Comparison of ENCODE assay signal across 11 mouse cellular contexts in genomic region chr7:18748994-18749895, GRCm38 (mm10). TPM values are rescaled to one million over a fixed set of nuclear protein-coding genes. Genes with fewer than 3 reads are reported as not detected.
DNase-seq lines count a peak whose midpoint lies in the region; ATAC-seq lines count a peak whose summit lies in the region.
"Had no signal": no experiment of that assay in that cellular context is flagged by ENCODE, and none has a peak within 500 bp of the region (broad histone marks: within the 10 kb centered on the region; RNA-seq: fewer than 3 reads in every experiment).

No protein-coding gene starts in this region.

- peaks cover 17% of the 10 kb centered on the region; the same call in 1 of the 2 replicates for H3K27me3 ChIP-seq in heart, embryonic 10.5 days (ENCODE audit: insufficient read depth, poor library complexity, severe bottlenecking)
- H3K27me3 ChIP-seq in embryonic facial prominence, embryonic 11.5 days (ENCODE audit: control insufficient read depth, insufficient read depth, low read length) = peaks cover 16% of the 10 kb centered on the region
- peaks cover 7% of the 10 kb centered on the region; the same call in 1 of the 2 replicates for H3K27me3 ChIP-seq in intestine, embryonic 16.5 days (replicated peaks; ENCODE audit: control insufficient read depth, insufficient read depth, low read length)

- H3K27ac ChIP-seq in heart, embryonic 10.5 days = no peak overlapping the region
- H3K27ac ChIP-seq in embryonic facial prominence, embryonic 11.5 days (replicated peaks; ENCODE audit: low read depth, low read length) = no peak overlapping the region
- H3K27ac ChIP-seq in intestine, embryonic 16.5 days (ENCODE audit: low read length) = no peak overlapping the region
- H3K27ac ChIP-seq: limb, embryonic 12.5 days; lung, embryonic 15.5 days had no signal

- H3K4me2 ChIP-seq in embryonic facial prominence, embryonic 11.5 days (ENCODE audit: low read depth, low read length) = no peak overlapping the region
- no peak overlapping the region for H3K4me2 ChIP-seq in intestine, embryonic 16.5 days (ENCODE audit: low read depth, low read length)
- H3K4me2 ChIP-seq: limb, embryonic 12.5 days; lung, embryonic 15.5 days had no signal

- peaks cover 4% of the 10 kb centered on the region for H3K4me1 ChIP-seq in heart, embryonic 10.5 days
- no peaks in the 10 kb centered on the region for H3K4me1 ChIP-seq in embryonic facial prominence, embryonic 11.5 days (ENCODE audit: control insufficient read depth, insufficient read depth, low read length)
- no peaks in the 10 kb centered on the region for H3K4me1 ChIP-seq in intestine, embryonic 16.5 days (ENCODE audit: control insufficient read depth, insufficient read depth, low read length)
- H3K4me1 ChIP-seq: limb, embryonic 12.5 days; lung, embryonic 15.5 days had no signal

- no peak for DNase-seq in heart, embryonic 10.5 days (ENCODE audit: low spot score)
- DNase-seq in heart, adult 9 months (ENCODE audit: low spot score in 2 of 2) = no peak
- DNase-seq in CD4-positive helper T cell, adult 2 months (ENCODE audit: low read depth, low spot score) = peak; percentile 10
- no peak for DNase-seq in embryonic facial prominence, embryonic 11.5 days (ENCODE audit: low spot score)
- no peak for DNase-seq in right cerebral cortex, adult 18-20 months
- no peak for DNase-seq in cerebellum, postnatal 14 days
- DNase-seq in retina, embryonic 14.5 days (ENCODE audit: low spot score) = no peak

- WGBS in heart, embryonic 10.5 days = 16% methylated on average over 6 of the region's 6 CpGs
- WGBS in embryonic facial prominence, embryonic 11.5 days = 10% methylated on average over 6 of the region's 6 CpGs
- 25% methylated on average over 6 of the region's 6 CpGs for WGBS in intestine, embryonic 16.5 days

- no peaks in the 10 kb centered on the region for H3K36me3 ChIP-seq in heart, embryonic 10.5 days
- H3K36me3 ChIP-seq in embryonic facial prominence, embryonic 11.5 days (replicated peaks; ENCODE audit: control insufficient read depth, insufficient read depth, low read depth, low read length) = no peaks in the 10 kb centered on the region
- H3K36me3 ChIP-seq in intestine, embryonic 16.5 days (ENCODE audit: control insufficient read depth, insufficient read depth, low read length) = no peaks in the 10 kb centered on the region
- H3K36me3 ChIP-seq: limb, embryonic 12.5 days; lung, embryonic 15.5 days had no signal

- peak overlapping the region; percentile 12; the same call in 1 of the 2 replicates for H3K4me3 ChIP-seq in heart, embryonic 10.5 days
- no peak overlapping the region for H3K4me3 ChIP-seq in embryonic facial prominence, embryonic 11.5 days (ENCODE audit: low read depth, low read length)
- no peak overlapping the region for H3K4me3 ChIP-seq in intestine, embryonic 16.5 days (ENCODE audit: low read length)
- H3K4me3 ChIP-seq: limb, embryonic 12.5 days; lung, embryonic 15.5 days had no signal

- no peaks in the 10 kb centered on the region for H3K9me3 ChIP-seq in heart, embryonic 10.5 days
- H3K9me3 ChIP-seq in embryonic facial prominence, embryonic 11.5 days (replicated peaks; ENCODE audit: control insufficient read depth, low read length) = no peaks in the 10 kb centered on the region
- no peaks in the 10 kb centered on the region for H3K9me3 ChIP-seq in intestine, embryonic 16.5 days (ENCODE audit: control insufficient read depth, low read length)
- H3K9me3 ChIP-seq: lung, embryonic 15.5 days had no signal

- ATAC-seq in embryonic facial prominence, embryonic 11.5 days (replicated peaks; ENCODE audit: insufficient number of reproducible peaks, low FRiP score, low TSS enrichment, low read depth) = peak; percentile 48; the same call in 1 of the 2 replicates
- ATAC-seq in intestine, embryonic 16.5 days = peak; percentile 33

- no peak overlapping the region for H3K9ac ChIP-seq in embryonic facial prominence, embryonic 11.5 days (replicated peaks; ENCODE audit: low read length)
- no peak overlapping the region for H3K9ac ChIP-seq in intestine, embryonic 16.5 days (ENCODE audit: low read depth, low read length)
- H3K9ac ChIP-seq: limb, embryonic 12.5 days; lung, embryonic 15.5 days had no signal

RNA-seq across cellular contexts. Expression of gene Psg22, which starts 31.4 kb away (rescaled TPM):
- polyA plus RNA-seq in heart, embryonic 10.5 days (2016; fragmentation: Nextera tagmentation; extraction: Ambion mirVana) = not detected in 2 replicates
- not detected in 2 replicates for polyA plus RNA-seq in embryonic facial prominence, embryonic 11.5 days (2014; fragmentation: Nextera tagmentation; extraction: Ambion mirVana)
- not detected in 2 replicates for polyA plus RNA-seq in intestine, embryonic 16.5 days (2015; fragmentation: Nextera tagmentation; extraction: Ambion mirVana)
- polyA plus RNA-seq: intestine, embryonic 14.5 days; limb, embryonic 12.5 days; lung, embryonic 15.5 days had no signal

RNA-seq across cellular contexts. Expression of gene Psg19, which starts 49.1 kb away (rescaled TPM):
- polyA plus RNA-seq in heart, embryonic 10.5 days (2016; fragmentation: Nextera tagmentation; extraction: Ambion mirVana) = not detected in 2 replicates
- polyA plus RNA-seq in embryonic facial prominence, embryonic 11.5 days (2014; fragmentation: Nextera tagmentation; extraction: Ambion mirVana) = not detected in 2 replicates
- polyA plus RNA-seq in intestine, embryonic 16.5 days (2015; fragmentation: Nextera tagmentation; extraction: Ambion mirVana) = not detected in 2 replicates
- polyA plus RNA-seq: intestine, embryonic 14.5 days; limb, embryonic 12.5 days; lung, embryonic 15.5 days had no signal
